In the genomic region with DNA sequence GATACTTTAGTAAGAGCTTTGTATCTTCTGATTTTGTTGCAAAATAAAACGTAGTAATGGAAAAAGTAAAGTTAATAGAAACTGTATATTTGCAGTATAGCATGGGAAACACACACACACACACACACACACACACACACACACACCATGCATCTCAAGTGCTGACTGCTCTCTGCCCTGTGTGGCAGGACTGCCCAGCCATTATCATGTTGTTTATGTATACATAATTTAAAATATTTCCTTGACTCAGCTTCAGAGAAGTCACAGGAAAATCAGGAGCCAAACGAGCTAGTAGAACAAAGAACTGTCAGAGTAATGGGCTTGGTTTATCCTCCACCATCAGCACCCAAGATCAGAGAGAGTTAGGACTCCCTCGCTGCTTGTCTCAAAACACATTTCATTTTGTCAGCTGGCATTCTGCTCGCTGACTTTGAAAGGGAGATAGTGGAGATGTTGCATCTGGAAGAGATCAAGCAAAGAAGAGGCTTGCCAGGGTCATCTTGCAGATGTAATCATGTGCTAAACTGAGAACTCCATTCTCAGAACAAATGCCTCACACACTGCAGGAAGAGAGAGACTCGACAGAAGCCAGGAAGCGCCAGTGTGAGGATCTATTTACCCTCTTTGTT, we compare ENCODE assay signal across 19 mouse cellular contexts. TPM values are rescaled to one million over a fixed set of nuclear protein-coding genes. Genes with fewer than 3 reads are reported as not detected.
DNase-seq lines count a peak whose midpoint lies in the region; ATAC-seq lines count a peak whose summit lies in the region.
"Had no signal": no experiment of that assay in that cellular context is flagged by ENCODE, and none has a peak within 500 bp of the region (broad histone marks: within the 10 kb centered on the region; RNA-seq: fewer than 3 reads in every experiment).

No protein-coding gene starts in this region.

- ATAC-seq in lung, embryonic 16.5 days (ENCODE audit: low read depth) = peak; percentile 92
- ATAC-seq in stomach, embryonic 16.5 days (ENCODE audit: insufficient read depth, low FRiP score) = no peak
- no peak for ATAC-seq in hindbrain, embryonic 13.5 days (ENCODE audit: low FRiP score)
- ATAC-seq: intestine, postnatal 0 days had no signal

- peaks cover 28% of the 10 kb centered on the region for H3K4me1 ChIP-seq in lung, embryonic 16.5 days (replicated peaks; ENCODE audit: control insufficient read depth, insufficient read depth, low read length)
- H3K4me1 ChIP-seq in stomach, embryonic 16.5 days (ENCODE audit: control insufficient read depth, insufficient read depth, low read length) = peaks cover 11% of the 10 kb centered on the region; the same call in 1 of the 2 replicates
- H3K4me1 ChIP-seq in hindbrain, embryonic 13.5 days (replicated peaks) = no peaks in the 10 kb centered on the region
- H3K4me1 ChIP-seq: forebrain, embryonic 10.5 days; hindbrain, embryonic 15.5 days; midbrain, embryonic 12.5 days had no signal

- H3K9me3 ChIP-seq in lung, embryonic 16.5 days (ENCODE audit: control insufficient read depth, low read length) = no peaks in the 10 kb centered on the region
- H3K9me3 ChIP-seq in stomach, embryonic 16.5 days (replicated peaks; ENCODE audit: control insufficient read depth, low read length) = no peaks in the 10 kb centered on the region
- no peaks in the 10 kb centered on the region for H3K9me3 ChIP-seq in hindbrain, embryonic 13.5 days
- H3K9me3 ChIP-seq: embryonic facial prominence, embryonic 13.5 days; forebrain, embryonic 10.5 days; G1E; hindbrain, embryonic 15.5 days; limb, embryonic 12.5 days; midbrain, embryonic 12.5 days had no signal

- no peaks in the 10 kb centered on the region for H3K36me3 ChIP-seq in lung, embryonic 16.5 days (ENCODE audit: control insufficient read depth, insufficient read depth, low read length)
- no peaks in the 10 kb centered on the region for H3K36me3 ChIP-seq in stomach, embryonic 16.5 days (ENCODE audit: control insufficient read depth, insufficient read depth, low read length)
- H3K36me3 ChIP-seq in hindbrain, embryonic 13.5 days = no peaks in the 10 kb centered on the region
- H3K36me3 ChIP-seq: embryonic facial prominence, embryonic 13.5 days; forebrain, embryonic 10.5 days; G1E; hindbrain, embryonic 15.5 days; limb, embryonic 12.5 days; midbrain, embryonic 12.5 days had no signal

- peak overlapping the region; percentile 82 for H3K27ac ChIP-seq in lung, embryonic 16.5 days (ENCODE audit: low read length)
- H3K27ac ChIP-seq in stomach, embryonic 16.5 days (ENCODE audit: low read length) = peak overlapping the region; percentile 10; the same call in 1 of the 2 replicates
- H3K27ac ChIP-seq in hindbrain, embryonic 13.5 days = no peak overlapping the region
- H3K27ac ChIP-seq: embryonic facial prominence, embryonic 13.5 days; forebrain, embryonic 10.5 days; hindbrain, embryonic 15.5 days; limb, embryonic 12.5 days; midbrain, embryonic 12.5 days had no signal

- no peaks in the 10 kb centered on the region for H3K27me3 ChIP-seq in lung, embryonic 16.5 days (ENCODE audit: control insufficient read depth, insufficient read depth, low read depth, low read length)
- no peaks in the 10 kb centered on the region for H3K27me3 ChIP-seq in stomach, embryonic 16.5 days (ENCODE audit: control insufficient read depth, insufficient read depth, low read length)
- H3K27me3 ChIP-seq in hindbrain, embryonic 13.5 days = no peaks in the 10 kb centered on the region
- H3K27me3 ChIP-seq: hindbrain, embryonic 15.5 days; limb, embryonic 12.5 days; midbrain, embryonic 12.5 days had no signal

- DNase-seq in kidney, postnatal 14 days = peak; percentile 19
- DNase-seq in kidney, postnatal 36 days = no peak
- peak; percentile 29 for DNase-seq in embryo, embryonic 9.5 days (ENCODE audit: extremely low spot score)
- no peak for DNase-seq in cerebellum, postnatal 10 days
- DNase-seq: adrenal gland, adult 8-10 months; cerebellum, adult 9-10 months; heart, postnatal 14 days; right cerebral cortex, adult 18-20 months had no signal

- 20% methylated on average over 6 of the region's 6 CpGs for WGBS in lung, embryonic 16.5 days
- 27% methylated on average over 6 of the region's 6 CpGs for WGBS in stomach, embryonic 16.5 days
- 65% methylated on average over 6 of the region's 6 CpGs for WGBS in hindbrain, embryonic 13.5 days

- no peak overlapping the region for H3K9ac ChIP-seq in lung, embryonic 16.5 days (ENCODE audit: low read length)
- no peak overlapping the region for H3K9ac ChIP-seq in stomach, embryonic 16.5 days (ENCODE audit: low read length)
- no peak overlapping the region for H3K9ac ChIP-seq in hindbrain, embryonic 13.5 days
- H3K9ac ChIP-seq: embryonic facial prominence, embryonic 13.5 days; hindbrain, embryonic 15.5 days; limb, embryonic 12.5 days; midbrain, embryonic 12.5 days had no signal

- no peak overlapping the region for H3K4me3 ChIP-seq in lung, embryonic 16.5 days (ENCODE audit: low read length)
- no peak overlapping the region for H3K4me3 ChIP-seq in stomach, embryonic 16.5 days (replicated peaks; ENCODE audit: low read length)
- no peak overlapping the region for H3K4me3 ChIP-seq in hindbrain, embryonic 13.5 days
- H3K4me3 ChIP-seq: embryonic facial prominence, embryonic 13.5 days; forebrain, embryonic 10.5 days; hindbrain, embryonic 15.5 days; limb, embryonic 12.5 days; midbrain, embryonic 12.5 days; myocyte had no signal

- no peak overlapping the region for H3K4me2 ChIP-seq in lung, embryonic 16.5 days (ENCODE audit: low read depth, low read length)
- H3K4me2 ChIP-seq in stomach, embryonic 16.5 days (ENCODE audit: low read depth, low read length) = no peak overlapping the region
- H3K4me2 ChIP-seq in hindbrain, embryonic 13.5 days = no peak overlapping the region
- H3K4me2 ChIP-seq: embryonic facial prominence, embryonic 13.5 days; hindbrain, embryonic 15.5 days; limb, embryonic 12.5 days; midbrain, embryonic 12.5 days had no signal

RNA-seq across cellular contexts. Expression of a gene that starts 7.2 kb away (rescaled TPM):
- polyA plus RNA-seq in lung, embryonic 16.5 days (2015; fragmentation: Nextera tagmentation; extraction: Ambion mirVana) = 10.5 and 10.8 TPM in 2 replicates
- 3.3 and 4.9 TPM in 2 replicates for polyA plus RNA-seq in stomach, embryonic 16.5 days (2015; fragmentation: Nextera tagmentation; extraction: Ambion mirVana)
- 22.9 and 23.3 TPM in 2 replicates for polyA plus RNA-seq in hindbrain, embryonic 13.5 days (2015; fragmentation: Nextera tagmentation; extraction: Ambion mirVana)
- polyA plus RNA-seq: G1E had no signal

Comparison
In these comparisons a context has a peak if more than half of its experiments do, and no peak if none do; other contexts are left out.
1. DNase-seq: peak in kidney, postnatal 14 days (single experiment) and embryo, embryonic 9.5 days (single experiment); none in kidney, postnatal 36 days (0 of 2) and cerebellum, postnatal 10 days (0 of 2).